Mouse (Mus musculus) CD4-positive, CD25-positive, alpha-beta regulatory T cell, adult 4 months (primary cell): Measurements from ENCODE around the gene Olfr1331. TPM values are rescaled to one million over a fixed set of nuclear protein-coding genes. Genes with fewer than 3 reads are reported as not detected.
"Not testable (repeated sequence)": the region's sequence is repeated elsewhere in the genome, so short reads cannot be mapped to it uniquely, and the experiment has no call there.

Experiments
- ATAC-seq: one replicate; pipeline ENCODE4 v1.8.0; 2017
- polyA plus RNA-seq, 2 experiments: library from polyadenylated mRNA; unstranded; fragments of 100-300 nt; shearing (Covaris generic); gene quantifications; one replicate each; pipeline ENCODE4 v1.2.1; 2017

Gene Olfr1331
- polyA plus RNA-seq, result not detected

GRCm38 (mm10) chr4:118864349-118864748 lies at the start of gene Olfr1331:
Gene Olfr1331, plus strand, starts transcription at chr4:118864649.
- no peak for ATAC-seq

DNA sequence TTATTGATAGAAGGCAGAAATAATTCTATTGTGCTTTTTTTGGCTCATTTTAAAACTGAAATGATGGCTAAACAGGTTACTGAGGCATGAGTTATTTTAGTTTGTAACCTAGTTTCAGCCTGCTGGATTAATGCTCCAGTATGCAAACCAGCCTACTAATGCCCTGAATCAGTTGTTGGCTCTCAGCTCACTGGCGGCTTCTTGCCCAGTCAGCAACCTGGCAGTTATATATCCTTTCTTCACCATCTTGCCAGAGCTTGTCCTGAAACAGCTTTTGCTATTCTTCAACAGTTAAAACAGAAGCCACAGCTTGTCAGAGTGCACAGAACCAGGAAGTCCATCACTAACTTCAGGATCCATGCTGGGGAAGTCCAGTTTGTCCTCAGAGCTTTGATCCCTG lies 45.5 kb upstream of the Olfr1331 start:
- ATAC-seq, result no peak

DNA sequence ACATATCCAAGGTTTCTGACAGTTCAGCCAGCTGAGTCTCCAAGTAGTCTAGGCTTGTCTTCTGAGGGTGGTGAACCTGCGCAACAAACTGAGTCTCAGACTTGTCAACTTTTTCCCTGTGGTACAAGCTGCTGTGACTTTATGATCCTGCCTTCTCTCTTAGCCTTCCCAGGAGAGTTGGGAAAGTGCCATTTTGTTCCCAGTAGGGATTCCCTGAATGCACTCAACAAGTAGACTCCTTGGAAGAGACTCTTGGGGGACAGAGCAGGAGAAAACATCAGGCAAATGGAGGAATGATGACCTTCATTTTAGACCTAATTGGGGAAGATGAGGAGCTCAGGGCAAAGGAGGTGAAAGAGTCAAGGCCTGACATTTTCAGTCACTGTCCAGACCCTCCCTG lies 28.3 kb upstream of the Olfr1331 start, which contains the start of gene Olfr1333:
TSS of gene Olfr1333 (minus strand) at position 101 of the 400 bp plus-strand sequence.
- no peak for ATAC-seq

GRCm38 (mm10) chr4:118861791-118862190 lies 2.7 kb upstream of the Olfr1331 start:
- ATAC-seq, result no peak

DNA sequence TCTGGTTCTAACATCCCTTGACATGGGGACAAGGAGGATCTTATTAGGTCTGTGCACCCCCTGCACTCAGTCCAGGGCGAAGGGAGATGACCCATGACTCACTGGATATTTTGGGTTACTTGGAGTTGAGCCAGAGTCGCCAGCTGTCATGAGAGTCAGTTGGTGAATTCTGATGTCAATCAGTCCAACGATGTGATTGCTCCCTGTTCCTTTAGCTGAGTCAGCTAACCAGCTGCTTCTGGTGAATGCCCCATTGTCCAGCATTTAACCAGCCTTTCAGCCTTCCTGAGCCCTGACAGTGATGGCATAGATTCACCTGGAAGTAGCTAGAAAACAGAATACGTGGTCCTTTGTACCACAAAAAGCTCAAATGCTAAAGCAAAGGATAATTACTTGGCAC lies 1.7 kb upstream of the Olfr1331 start:
- ATAC-seq, result no peak

DNA sequence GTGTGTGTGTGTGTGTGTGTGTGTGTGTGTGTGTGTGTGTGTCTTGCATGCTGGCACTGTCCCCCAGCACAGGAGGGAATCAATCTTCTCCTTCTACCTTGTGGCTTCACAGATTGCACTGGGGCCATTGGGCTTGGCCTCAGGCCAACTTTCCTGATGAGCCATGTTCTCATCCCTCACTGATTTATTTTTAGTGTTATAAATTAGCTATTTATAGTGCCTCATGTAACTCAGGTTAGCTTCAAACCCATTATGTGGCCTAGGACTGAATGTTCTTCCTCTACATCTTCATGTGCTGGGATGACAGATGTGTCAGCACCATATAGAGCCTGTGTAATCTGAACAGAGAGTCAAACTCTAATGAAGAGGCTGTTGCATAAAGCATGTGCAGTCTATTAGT lies 3.1 kb downstream of the Olfr1331 start:
- no peak for ATAC-seq

GRCm38 (mm10) chr4:118888297-118888696 lies 23.8 kb downstream of the Olfr1331 start, which contains the start of gene Olfr1330:
Gene Olfr1330, plus strand, starts transcription at chr4:118888597.
- no peak for ATAC-seq

DNA sequence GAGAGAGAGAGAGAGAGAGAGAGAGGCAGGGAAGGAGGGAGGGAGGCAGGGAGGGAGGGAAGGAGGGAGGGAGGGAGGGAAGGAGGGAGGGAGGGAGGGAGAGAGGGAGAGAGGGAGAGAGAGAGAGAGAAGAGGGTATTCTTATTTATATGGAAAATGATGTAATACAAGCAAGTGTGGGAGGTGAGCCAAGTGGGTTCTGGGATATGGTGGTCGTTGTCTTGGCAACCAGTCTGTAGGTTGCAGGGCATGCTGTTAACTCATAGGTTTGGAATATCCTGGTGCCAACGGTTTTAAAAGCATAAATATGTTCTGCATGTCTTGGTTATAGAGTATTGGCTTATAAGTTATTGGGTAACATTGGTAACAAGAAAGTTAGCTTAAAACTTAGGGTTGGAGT lies 37.5 kb downstream of the Olfr1331 start:
- ATAC-seq, result no peak

DNA sequence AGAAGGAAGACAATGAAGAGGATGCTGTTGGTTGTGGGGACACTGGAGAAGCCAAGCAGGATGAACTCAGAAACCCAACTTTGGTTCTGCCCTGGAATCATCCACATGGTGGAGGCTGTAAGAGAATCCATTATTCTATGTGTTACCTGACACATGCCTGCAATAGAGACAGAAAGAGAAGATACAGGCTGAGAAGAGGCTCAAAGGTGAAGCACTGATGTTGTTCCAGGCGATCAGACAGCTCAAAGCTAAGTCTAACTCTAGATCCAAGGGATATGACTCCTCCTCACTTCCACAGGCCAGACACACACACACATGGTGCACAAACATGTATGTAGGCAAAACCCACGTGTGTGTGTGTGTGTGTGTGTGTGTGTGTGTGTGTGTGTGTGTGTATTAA lies 52.9 kb downstream of the Olfr1331 start, which contains the start of gene Olfr1329:
TSS of gene Olfr1329 (minus strand) at position 101 of the 400 bp plus-strand sequence.
- ATAC-seq, result not testable (repeated sequence)

Other genes with a start within 250 kb of the Olfr1331 start
- gene Cfap57, start 243.9 kb upstream of the Olfr1331 start, polyA plus RNA-seq, result not detected
- 100 to 1,000 TPM; 167 to 193 TPM for gene Ebna1bp2, start 243.8 kb upstream of the Olfr1331 start, polyA plus RNA-seq
- gene Olfr62, start 205.7 kb upstream of the Olfr1331 start, polyA plus RNA-seq, result not detected
- under 1 TPM in 1 of 2 experiments, not detected in 1; 0.26 TPM for gene Olfr1342, start 171.9 kb upstream of the Olfr1331 start, polyA plus RNA-seq
- gene Olfr1341, start 161.1 kb upstream of the Olfr1331 start, polyA plus RNA-seq, result under 1 TPM in 1 of 2 experiments, not detected in 1; 0.09 TPM
- gene Olfr1340, start 144.5 kb upstream of the Olfr1331 start, polyA plus RNA-seq, result not detected
- gene Olfr1339, start 132.5 kb upstream of the Olfr1331 start, polyA plus RNA-seq, result not detected
- gene Olfr1338, start 105.9 kb upstream of the Olfr1331 start, polyA plus RNA-seq, result not detected
- not detected for gene Olfr1337, start 82.1 kb upstream of the Olfr1331 start, polyA plus RNA-seq
- gene Olfr1335, start 54.7 kb upstream of the Olfr1331 start, polyA plus RNA-seq, result not detected
- gene Olfr1333, start 28.4 kb upstream of the Olfr1331 start, polyA plus RNA-seq, result not detected
- gene Olfr1330, start 23.9 kb downstream of the Olfr1331 start, polyA plus RNA-seq, result under 1 TPM in 1 of 2 experiments, not detected in 1; 0.20 TPM
- not detected for gene Olfr1329, start 52.8 kb downstream of the Olfr1331 start, polyA plus RNA-seq
- not detected for gene Olfr1328, start 74.0 kb downstream of the Olfr1331 start, polyA plus RNA-seq
- not detected for gene Lao1, start 96.9 kb downstream of the Olfr1331 start, polyA plus RNA-seq
- gene Slc2a1, start 244.1 kb downstream of the Olfr1331 start, polyA plus RNA-seq, result 10 to 100 TPM; 33.8 to 49.9 TPM